Mouse (Mus musculus) kidney, adult 2 months (tissue): ENCODE results near the gene Hoxa6. TPM values are rescaled to one million over a fixed set of nuclear protein-coding genes. Genes with fewer than 3 reads are reported as not detected.

Source experiments
- DNase-seq: peaks from one replicate; pipeline ENCODE4 v3.0.0; 2021
- H3K27ac ChIP-seq: fragments of 200-500 bp; 2 replicates; pipeline ENCODE4 v1.5.1; 2012; ENCODE audit warnings: low read depth, low read length, control low read depth, inconsistent platforms; ENCODE audit not compliant: insufficient read depth
- H3K27me3 ChIP-seq: fragments of 200-500 bp; replicated peaks from 2 replicates; pipeline ENCODE4 v1.6.1; 2012; ENCODE audit warnings: mild to moderate bottlenecking, moderate library complexity, low read length, inconsistent platforms; ENCODE audit not compliant: control insufficient read depth, insufficient read depth
- H3K36me3 ChIP-seq: fragments of 200-500 bp; 2 replicates; pipeline ENCODE4 v1.6.1; 2012; ENCODE audit warnings: mild to moderate bottlenecking, moderate library complexity, low read length, inconsistent platforms; ENCODE audit not compliant: control insufficient read depth, insufficient read depth
- H3K4me1 ChIP-seq: fragments of 200-500 bp; 2 replicates; pipeline ENCODE4 v1.6.1; 2011; ENCODE audit warnings: low read length; ENCODE audit not compliant: control insufficient read depth, insufficient read depth
- H3K4me3 ChIP-seq: fragments of 200-500 bp; 2 replicates; pipeline ENCODE4 v1.5.1; 2011; ENCODE audit warnings: mild to moderate bottlenecking, low read depth, low read length, control low read depth; ENCODE audit not compliant: insufficient read depth
- CTCF ChIP-seq: fragments of 200-500 bp; conservative IDR thresholded peaks from 2 replicates; pipeline ENCODE4 v1.5.1; 2011; ENCODE audit warnings: low read depth, mild to moderate bottlenecking, control low read depth, low read length, moderate library complexity, mixed read lengths; ENCODE audit not compliant: insufficient read depth, insufficient read length
- POLR2A ChIP-seq: fragments of 200-500 bp; IDR thresholded peaks from one replicate; pipeline ENCODE4 v1.6.1; 2011; ENCODE audit warnings: low read depth, low read length, control low read depth
- whole genome bisulfite sequencing: fragments of 180-500 bp; shearing (Covaris S2); methylation state at CpG from one replicate; pipeline ENCODE4 v1.1.7; 2018; 5-methylcytosine and 5-hydroxymethylcytosine counted together
- polyA plus RNA-seq: library from polyadenylated mRNA; depleted of rRNA; stranded (reverse); fragments of >200 nt; gene quantifications from 2 replicates; pipeline ENCODE4 v1.2.3, GENCODE M21; 2012

The Hoxa6 gene
- polyA plus RNA-seq, 1 experiment = 2.4 TPM

DNA sequence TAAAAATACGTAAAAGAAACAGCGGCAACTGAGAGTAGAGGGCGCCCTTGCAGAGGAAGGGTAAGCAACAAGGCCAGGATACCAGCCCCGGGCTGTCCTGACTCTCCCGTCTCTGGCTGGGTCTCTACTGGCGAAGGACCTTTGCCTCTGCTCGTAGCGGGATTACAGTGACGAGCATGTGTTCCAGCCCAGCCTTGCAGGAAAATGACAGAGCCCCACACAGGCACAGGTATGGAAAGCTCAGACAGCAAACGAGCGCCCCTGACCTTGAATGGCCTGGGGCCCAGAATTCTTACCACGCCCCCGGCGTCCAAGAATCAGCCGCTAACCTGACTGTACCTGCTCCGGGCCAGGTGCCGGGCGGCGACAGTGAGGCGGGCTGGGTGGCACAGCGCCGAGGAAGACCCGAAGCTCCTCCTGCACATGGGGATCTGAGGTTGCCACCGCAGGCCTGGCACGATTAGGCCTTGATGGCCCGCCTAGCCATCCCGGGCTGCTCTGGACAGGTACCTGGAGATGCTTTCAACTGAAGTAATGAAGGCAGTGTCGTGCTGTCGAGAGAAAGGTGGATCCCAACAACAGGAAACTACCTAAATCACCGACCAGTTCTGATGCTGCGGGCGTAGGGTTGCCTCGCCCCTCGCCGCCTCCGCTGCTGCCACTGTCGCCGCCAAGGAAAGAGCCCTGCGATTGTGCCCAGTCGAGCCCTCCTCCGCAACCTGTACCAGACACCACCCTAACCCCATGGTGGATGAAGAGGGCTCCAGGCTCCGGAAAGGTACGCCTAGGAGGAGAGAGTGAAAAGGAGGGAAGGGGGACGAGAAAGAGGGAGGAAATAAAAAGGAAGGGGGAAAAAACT lies 21.3 kb upstream of the Hoxa6 start:
- Histone ChIP-seq H3K36me3 (no peaks in the 10 kb centered on the region), H3K27me3 (no peaks in the 10 kb centered on the region), H3K4me1 (no peaks in the 10 kb centered on the region), H3K4me3 (peak overlapping the region; percentile 84), H3K27ac (peak overlapping the region; percentile 98)
- DNase-seq = peak; percentile 93
- TF ChIP-seq POLR2A (peak; percentile 49), CTCF (no peak)
- 2% methylated on average over 43 of the region's 44 CpGs for WGBS

GRCm38 (mm10) chr6:52228475-52229465 lies 20.2 kb upstream of the Hoxa6 start:
- DNase-seq = peak; percentile 78
- H3K27me3 ChIP-seq = no peaks in the 10 kb centered on the region
- TF ChIP-seq POLR2A (no peak), CTCF (no peak)
- no peaks in the 10 kb centered on the region for H3K4me1 ChIP-seq
- H3K36me3 ChIP-seq = no peaks in the 10 kb centered on the region; the same call in 1 of the 2 replicates
- peak overlapping the region; percentile 98 for H3K27ac ChIP-seq
- H3K4me3 ChIP-seq = peak overlapping the region; percentile 84
- 2% methylated on average over 38 of the region's 38 CpGs for WGBS

- TF ChIP-seq POLR2A (no peak), CTCF (no peak)
- peak; percentile 73 for DNase-seq
- no peak overlapping the region for H3K4me3 ChIP-seq
These were observed 19.1 kb upstream of the Hoxa6 start for GRCm38 (mm10) chr6:52227470-52228222.

DNA sequence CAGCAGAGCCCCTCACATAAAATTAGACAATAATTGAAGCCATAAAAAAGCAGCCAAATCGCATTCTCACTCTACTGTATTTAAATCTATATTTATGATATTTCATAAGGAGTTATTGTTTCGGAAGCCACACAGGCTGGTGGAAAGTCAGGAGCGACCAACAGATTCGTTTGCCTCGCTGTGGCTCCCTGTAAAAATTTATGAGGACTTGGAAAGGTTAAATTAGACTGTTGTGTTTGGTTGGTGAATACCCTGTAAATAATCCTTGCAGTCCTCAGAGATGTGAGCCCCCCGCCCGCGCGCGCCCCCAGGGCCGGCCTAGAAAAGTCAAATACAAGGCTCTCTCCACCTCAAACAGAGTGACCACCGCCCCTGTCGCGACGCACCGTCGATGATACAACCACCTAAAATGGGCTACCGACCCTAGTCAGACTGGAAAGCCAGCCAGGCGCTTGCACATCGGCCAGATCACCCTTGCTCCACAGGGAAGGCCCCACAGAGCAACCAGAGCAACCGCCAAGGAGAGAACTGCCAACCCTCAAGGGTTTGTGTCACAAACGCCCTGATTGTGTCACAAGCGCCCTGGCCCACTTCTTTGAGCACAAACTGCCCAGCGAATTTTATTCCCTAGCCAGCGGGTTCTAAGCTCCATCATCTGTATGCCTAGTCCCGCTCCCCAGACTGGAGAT lies 18.2 kb upstream of the Hoxa6 start:
- TF ChIP-seq POLR2A (no peak), CTCF (no peak)
- Histone ChIP-seq H3K4me3 (peak overlapping the region; percentile 83), H3K27me3 (no peaks in the 10 kb centered on the region), H3K36me3 (no peaks in the 10 kb centered on the region; the same call in 1 of the 2 replicates), H3K27ac (peak overlapping the region; percentile 95), H3K4me1 (no peaks in the 10 kb centered on the region)
- DNase-seq = peak; percentile 69
- 11% methylated on average over 26 of the region's 26 CpGs for whole genome bisulfite sequencing

More at GRCm38 (mm10) chr6:52227470-52228222, 19.1 kb upstream of the Hoxa6 start:
- Histone ChIP-seq H3K27me3 (no peaks in the 10 kb centered on the region), H3K27ac (peak overlapping the region; percentile 95), H3K36me3 (no peaks in the 10 kb centered on the region; the same call in 1 of the 2 replicates), H3K4me1 (no peaks in the 10 kb centered on the region)
- WGBS = 9% methylated on average over 11 of the region's 11 CpGs

GRCm38 (mm10) chr6:52225612-52226568 lies 17.4 kb upstream of the Hoxa6 start:
- Histone ChIP-seq H3K36me3 (no peaks in the 10 kb centered on the region; the same call in 1 of the 2 replicates), H3K4me3 (peak overlapping the region; percentile 83), H3K4me1 (no peaks in the 10 kb centered on the region), H3K27ac (peak overlapping the region; percentile 95), H3K27me3 (no peaks in the 10 kb centered on the region)
- WGBS = under 1% methylated on average over 69 of the region's 69 CpGs
- DNase-seq = peak; percentile 97
- no peak for TF ChIP-seq CTCF
- TF ChIP-seq POLR2A = no peak
